Mouse (Mus musculus) thymus, postnatal 25 days (tissue): Measurements from ENCODE around the gene Uox.

Experiments used
- DNase-seq: peaks from one replicate; pipeline ENCODE4 v3.0.0; 2022

Uox gene

GRCm38 (mm10) chr3:146570148-146570782 is at the start of gene Uox:
Uox (plus strand) TSS chr3:146570426.
- no peak for DNase-seq

GRCm38 (mm10) chr3:146520798-146521651 is 49.2 kb upstream of the Uox start, which contains the start of gene Rpf1:
Rpf1 (minus strand) TSS chr3:146521429.
- DNase-seq, result peak; percentile 89

GRCm38 (mm10) chr3:146521652-146522020 is 48.6 kb upstream of the Uox start:
- DNase-seq, result no peak

- DNase-seq, result no peak
Observed at GRCm38 (mm10) chr3:146528335-146528734, 41.9 kb upstream of the Uox start.

GRCm38 (mm10) chr3:146534986-146535385 is 35.2 kb upstream of the Uox start:
- no peak for DNase-seq

- DNase-seq, result no peak
Observed at GRCm38 (mm10) chr3:146540521-146541273, 29.5 kb upstream of the Uox start.

- DNase-seq, result no peak
Observed at GRCm38 (mm10) chr3:146543632-146544031, 26.6 kb upstream of the Uox start.

- DNase-seq, result no peak
Observed at GRCm38 (mm10) chr3:146554816-146555215, 15.4 kb upstream of the Uox start.

- DNase-seq, result no peak
Observed at GRCm38 (mm10) chr3:146556567-146556966, 13.7 kb upstream of the Uox start.

GRCm38 (mm10) chr3:146557507-146557906 is 12.7 kb upstream of the Uox start:
- DNase-seq, result no peak

- DNase-seq, result no peak
Observed at GRCm38 (mm10) chr3:146562936-146563335, 7.3 kb upstream of the Uox start.

- peak; percentile 71 for DNase-seq
Observed at GRCm38 (mm10) chr3:146564268-146565064, 5.8 kb upstream of the Uox start.

- DNase-seq, result no peak
Observed at GRCm38 (mm10) chr3:146565065-146565411, 5.2 kb upstream of the Uox start.

GRCm38 (mm10) chr3:146567366-146567765 is 2.9 kb upstream of the Uox start:
- DNase-seq, result no peak

- DNase-seq, result no peak
Observed at GRCm38 (mm10) chr3:146567884-146568530, 2.2 kb upstream of the Uox start.

- no peak for DNase-seq
Observed at GRCm38 (mm10) chr3:146569594-146569993, 632 bp upstream of the Uox start.

GRCm38 (mm10) chr3:146570939-146571338 is 713 bp downstream of the Uox start:
- no peak for DNase-seq

- no peak for DNase-seq
Observed at GRCm38 (mm10) chr3:146571341-146571740, 1.1 kb downstream of the Uox start.

GRCm38 (mm10) chr3:146577591-146577990 is 7.4 kb downstream of the Uox start:
- DNase-seq, result no peak

GRCm38 (mm10) chr3:146580039-146580729 is 10.0 kb downstream of the Uox start:
- DNase-seq, result no peak

- DNase-seq, result no peak
Observed at GRCm38 (mm10) chr3:146583478-146583877, 13.3 kb downstream of the Uox start.

- DNase-seq, result no peak
Observed at GRCm38 (mm10) chr3:146583908-146584307, 13.7 kb downstream of the Uox start.
